ENCODE assay signal across 17 mouse cellular contexts in genomic region chr11:88258212-88258611, GRCm38 (mm10). TPM values are rescaled to one million over a fixed set of nuclear protein-coding genes. Genes with fewer than 3 reads are reported as not detected.
DNase-seq lines count a peak whose midpoint lies in the region; ATAC-seq and TF ChIP-seq lines count a peak whose summit lies in the region.
"Had no signal": no experiment of that assay in that cellular context is flagged by ENCODE, and none has a peak within 500 bp of the region (broad histone marks: within the 10 kb centered on the region; RNA-seq: fewer than 3 reads in every experiment).

No protein-coding gene starts in this region.

- no peak for TF ChIP-seq POLR2A in lung, adult 2 months (IDR thresholded peaks at IDR 0.05; ENCODE audit: borderline replicate concordance, extremely low read depth, low read depth, low read length)
- no peak for TF ChIP-seq POLR2A in ES-Bruce4 (IDR thresholded peaks at IDR 0.05; ENCODE audit: insufficient read depth, low read length)

- no peaks in the 10 kb centered on the region for H3K4me1 ChIP-seq in lung, embryonic 14.5 days (ENCODE audit: insufficient read depth)
- no peaks in the 10 kb centered on the region for H3K4me1 ChIP-seq in lung, adult 2 months (ENCODE audit: control insufficient read depth, insufficient read depth, low read length)
- peaks cover 2% of the 10 kb centered on the region for H3K4me1 ChIP-seq in ES-Bruce4 (ENCODE audit: control insufficient read depth, insufficient read depth, low read length)

- intact Hi-C loops in gastrocnemius, adult 2 months (cut with DNase I) = loop anchor here (10.0 kb wide), 1 partner anchor 67 kb away; no protein-coding TSS in a partner anchor
- intact Hi-C loops in gastrocnemius, postnatal 36 days (cut with DNase I) = loop anchor here (10.0 kb wide), 1 partner anchor 157 kb away; no protein-coding TSS in a partner anchor

- no peaks in the 10 kb centered on the region for H3K36me3 ChIP-seq in lung, embryonic 14.5 days (ENCODE audit: insufficient read depth)
- H3K36me3 ChIP-seq in ES-Bruce4 (ENCODE audit: control insufficient read depth, insufficient read depth, low read length, poor library complexity, severe bottlenecking) = no peaks in the 10 kb centered on the region
- H3K36me3 ChIP-seq: forebrain, embryonic 12.5 days; heart, embryonic 15.5 days; limb, embryonic 13.5 days had no signal

- TF ChIP-seq CTCF in gastrocnemius, adult 2 months (IDR thresholded peaks at IDR 0.05) = 0 out of 2 replicates have a peak, but pooled peaks have one; percentile 32
- TF ChIP-seq CTCF in lung, embryonic 14.5 days (IDR thresholded peaks at IDR 0.05; ENCODE audit: low read depth) = peak; percentile 45
- TF ChIP-seq CTCF in lung, adult 2 months (IDR thresholded peaks at IDR 0.05; ENCODE audit: insufficient read depth, low read length) = no peak
- TF ChIP-seq CTCF in ES-Bruce4 (IDR thresholded peaks at IDR 0.05; ENCODE audit: low read depth, low read length) = peak; percentile 51

- ATAC-seq in lung, embryonic 14.5 days (ENCODE audit: insufficient read depth) = no peak
- ATAC-seq: inflammation-experienced regulatory T-cells, adult 6 months had no signal

- no peaks in the 10 kb centered on the region for H3K9me3 ChIP-seq in lung, embryonic 14.5 days (ENCODE audit: low read depth, low read length)
- H3K9me3 ChIP-seq in ES-Bruce4 (replicated peaks; ENCODE audit: control insufficient read depth, insufficient read depth, low read length, poor library complexity, severe bottlenecking) = peaks cover 3% of the 10 kb centered on the region
- H3K9me3 ChIP-seq: heart, embryonic 15.5 days had no signal

- H3K27me3 ChIP-seq in lung, embryonic 14.5 days (ENCODE audit: insufficient read depth, low read length) = no peaks in the 10 kb centered on the region
- H3K27me3 ChIP-seq in ES-Bruce4 (ENCODE audit: control insufficient read depth, insufficient read depth, low read length, poor library complexity, severe bottlenecking) = no peaks in the 10 kb centered on the region
- H3K27me3 ChIP-seq: heart, embryonic 15.5 days had no signal

- no peak overlapping the region for H3K4me2 ChIP-seq in lung, embryonic 14.5 days
- H3K4me2 ChIP-seq: forebrain, embryonic 12.5 days; heart, embryonic 15.5 days; limb, embryonic 13.5 days had no signal

- no peak overlapping the region for H3K4me3 ChIP-seq in gastrocnemius, adult 2 months
- no peak overlapping the region for H3K4me3 ChIP-seq in lung, embryonic 14.5 days (ENCODE audit: low read depth, low read length)
- no peak overlapping the region for H3K4me3 ChIP-seq in lung, adult 2 months (replicated peaks; ENCODE audit: extremely low read depth, low read depth, low read length)
- no peak overlapping the region for H3K4me3 ChIP-seq in ES-Bruce4 (ENCODE audit: low read depth, low read length)
- H3K4me3 ChIP-seq: forebrain, embryonic 12.5 days; heart, embryonic 15.5 days; limb, embryonic 13.5 days; myocyte had no signal

- DNase-seq in gastrocnemius, adult 2 months = no peak
- DNase-seq in gastrocnemius, postnatal 36 days = no peak
- DNase-seq in lung, embryonic 14.5 days = no peak
- DNase-seq in lung, adult 2 months = no peak
- peak; percentile 16 for DNase-seq in c-Kit-positive CD71-positive TER-119-positive erythroid progenitor cells, embryonic 14.5 days (ENCODE audit: low spot score)
- DNase-seq in ovary, postnatal 36 days (ENCODE audit: low spot score) = no peak
- no peak for DNase-seq in neural tube, embryonic 10.5 days (ENCODE audit: extremely low spot score, low spot score)
- DNase-seq: gastrocnemius, postnatal 10 days had no signal

- WGBS in lung, embryonic 14.5 days = 87% methylated on average over 4 of the region's 4 CpGs
- WGBS in lung, adult 2 months = 80% methylated on average over 4 of the region's 4 CpGs

- no peak overlapping the region for H3K27ac ChIP-seq in gastrocnemius, adult 2 months
- H3K27ac ChIP-seq in lung, embryonic 14.5 days (ENCODE audit: low read depth) = no peak overlapping the region
- no peak overlapping the region for H3K27ac ChIP-seq in ES-Bruce4 (ENCODE audit: insufficient read depth, low read length)
- H3K27ac ChIP-seq: forebrain, embryonic 12.5 days; heart, embryonic 15.5 days; limb, embryonic 13.5 days; macrophage had no signal

- H3K9ac ChIP-seq in lung, embryonic 14.5 days = no peak overlapping the region
- no peak overlapping the region for H3K9ac ChIP-seq in ES-Bruce4 (ENCODE audit: low read depth, poor library complexity, severe bottlenecking)
- H3K9ac ChIP-seq: forebrain, embryonic 12.5 days; heart, embryonic 15.5 days; limb, embryonic 13.5 days had no signal

- no peak for TF ChIP-seq EP300 in ES-Bruce4 (IDR thresholded peaks at IDR 0.05; ENCODE audit: insufficient read depth, low read depth, low read length)

RNA-seq across cellular contexts. Expression of gene Ccdc182, which starts 35.6 kb away (rescaled TPM):
- not detected for total RNA-seq in gastrocnemius, adult 2 months (2021)
- total RNA-seq in gastrocnemius, postnatal 36 days (2021) = not detected
- polyA plus RNA-seq in lung, embryonic 14.5 days (2014; fragmentation: Nextera tagmentation; extraction: Ambion mirVana) = not detected in 2 replicates
- not detected in 2 replicates for polyA plus RNA-seq in lung, adult 2 months (2012; rRNA removed)
- polyA plus RNA-seq in ES-Bruce4 (2011; ENCODE audit: insufficient read depth, insufficient read length, low read depth, missing spikeins) = not detected in 2 replicates
- total RNA-seq: gastrocnemius, postnatal 10 days; layer of hippocampus, adult 8-10 months had no signal
- polyA plus RNA-seq: C2C12; heart, embryonic 15.5 days; inflammation-experienced regulatory T-cells, adult 6 months; macrophage; myocyte had no signal

RNA-seq across cellular contexts. Expression of gene Mrps23, which starts 54.0 kb away (rescaled TPM):
- total RNA-seq in gastrocnemius, adult 2 months (2021) = 100 to 1,000 TPM; 122 to 144 TPM
- 100 to 1,000 TPM; 123 to 140 TPM for total RNA-seq in gastrocnemius, postnatal 36 days (2021)
- polyA plus RNA-seq in lung, embryonic 14.5 days (2014; fragmentation: Nextera tagmentation; extraction: Ambion mirVana) = 55.1 and 57.6 TPM in 2 replicates
- 23.3 and 39.0 TPM in 2 replicates for polyA plus RNA-seq in lung, adult 2 months (2012; rRNA removed)
- polyA plus RNA-seq in ES-Bruce4 (2011; ENCODE audit: insufficient read depth, insufficient read length, low read depth, missing spikeins) = 67.9 and 107 TPM in 2 replicates
